Mouse (Mus musculus) cortical plate, adult 2 months (tissue): ENCODE measurements around the gene Shq1. TPM values are rescaled to one million over a fixed set of nuclear protein-coding genes. Genes with fewer than 3 reads are reported as not detected.

ENCODE experiments used
- H3K27ac ChIP-seq: fragments of 200-500 bp; 2 replicates; pipeline ENCODE4 v1.5.1; 2012; ENCODE audit warnings: low read length, control low read depth, inconsistent platforms; ENCODE audit not compliant: insufficient read depth
- H3K4me1 ChIP-seq: fragments of 200-500 bp; 2 replicates; pipeline ENCODE4 v1.6.1; 2011; ENCODE audit warnings: low read length; ENCODE audit not compliant: control insufficient read depth, insufficient read depth
- H3K4me3 ChIP-seq: fragments of 200-500 bp; 2 replicates; pipeline ENCODE4 v1.5.1; 2011; ENCODE audit warnings: mild to moderate bottlenecking, low read length, control low read depth; ENCODE audit not compliant: insufficient read depth
- CTCF ChIP-seq: fragments of 200-500 bp; IDR thresholded peaks from 2 replicates; pipeline ENCODE4 v1.5.1; 2011; ENCODE audit warnings: mild to moderate bottlenecking, control low read depth, low read length; ENCODE audit not compliant: insufficient read depth; ENCODE audit errors: extremely low read depth
- POLR2A ChIP-seq: fragments of 200-500 bp; IDR thresholded peaks from 2 replicates; pipeline ENCODE4 v1.6.1; 2011; ENCODE audit warnings: mild to moderate bottlenecking, low read length, control low read depth; ENCODE audit not compliant: insufficient read depth; ENCODE audit errors: extremely low read depth
- polyA plus RNA-seq: library from polyadenylated mRNA; depleted of rRNA; stranded (reverse); fragments of >200 nt; gene quantifications from 2 replicates; pipeline ENCODE4 v1.2.3, GENCODE M21; 2012; rRNA removed

The Shq1 gene
- polyA plus RNA-seq, result 3.0 and 3.3 TPM in 2 replicates

DNA sequence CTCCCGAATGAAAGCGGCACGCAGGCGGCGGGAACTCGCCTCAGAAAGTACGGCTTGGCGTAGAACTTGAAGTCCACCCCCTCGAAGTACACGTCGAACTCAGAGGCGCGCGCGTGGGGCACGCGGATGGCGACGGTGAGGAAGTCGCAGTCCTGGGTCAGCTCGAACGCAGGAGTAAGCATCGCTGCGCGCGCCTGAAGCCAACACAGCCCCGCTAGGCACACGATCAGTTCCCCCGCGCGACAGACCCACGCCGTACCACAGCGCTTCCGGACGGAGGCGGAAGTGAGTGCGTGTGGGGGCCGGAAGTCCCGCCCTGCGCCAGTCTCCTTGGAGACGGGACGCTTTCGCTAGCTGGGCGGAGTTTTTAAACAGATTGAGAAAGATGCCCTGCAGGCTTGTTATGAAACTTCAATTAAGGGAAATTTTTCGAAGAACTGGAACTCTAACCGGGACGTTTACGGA is at the start of gene Shq1:
TSS of gene Shq1 (minus strand) at position 278 of the 465 bp plus-strand sequence.
- TF ChIP-seq CTCF (no peak), POLR2A (peak; percentile 77; the same call in 1 of the 2 replicates)
- Histone ChIP-seq H3K4me1 (no peaks in the 10 kb centered on the region), H3K27ac (no peak within 1 kb of the TSS), H3K4me3 (peak within 1 kb of the TSS; percentile 89)

DNA sequence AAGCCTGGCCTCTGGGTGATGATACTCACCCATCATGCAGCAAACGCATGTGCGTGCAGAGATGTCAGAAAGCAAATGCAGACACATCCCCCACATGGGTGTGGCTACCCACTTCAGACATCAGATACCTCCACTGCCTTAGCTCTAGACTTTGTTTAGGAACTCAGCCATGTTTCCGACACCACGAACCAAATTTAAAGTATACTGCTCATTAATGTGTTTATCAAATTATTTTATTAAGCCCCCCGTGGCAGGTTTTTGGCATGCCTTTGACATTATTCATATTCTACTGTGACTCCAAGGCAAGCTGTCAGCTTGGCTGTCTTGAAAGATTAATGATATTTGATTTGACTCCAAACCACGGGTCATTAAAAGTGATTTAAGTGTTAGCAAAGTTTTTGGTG is 49.1 kb upstream of the Shq1 start:
- no peak for TF ChIP-seq POLR2A
- no peak for TF ChIP-seq CTCF
- H3K4me1 ChIP-seq, result peaks cover 1% of the 10 kb centered on the region; the same call in 1 of the 2 replicates
- H3K4me3 ChIP-seq, result no peak overlapping the region
- no peak overlapping the region for H3K27ac ChIP-seq

DNA sequence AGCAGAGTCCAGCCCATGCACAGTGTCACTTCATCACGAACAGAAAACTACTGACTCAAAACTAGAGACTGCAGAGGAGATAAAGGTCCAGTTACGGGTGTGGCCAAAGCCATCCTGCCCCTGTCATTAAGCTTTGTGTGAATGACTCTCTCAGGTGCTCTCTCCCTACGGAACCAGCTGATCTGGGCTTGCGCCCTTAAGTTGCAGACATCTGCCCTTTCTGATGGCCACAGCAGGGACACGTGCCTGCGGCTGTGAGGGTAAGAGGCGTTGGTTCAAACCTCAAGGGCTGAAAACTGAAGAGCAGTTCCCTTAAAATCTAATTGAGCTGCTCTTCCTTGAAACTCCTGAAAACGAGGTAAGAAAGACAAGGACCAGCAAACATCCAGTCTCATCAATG is 45.9 kb upstream of the Shq1 start:
- H3K4me1 ChIP-seq, result peaks cover 1% of the 10 kb centered on the region; the same call in 1 of the 2 replicates
- TF ChIP-seq CTCF (no peak), POLR2A (no peak)
- H3K27ac ChIP-seq, result no peak overlapping the region
- no peak overlapping the region for H3K4me3 ChIP-seq

DNA sequence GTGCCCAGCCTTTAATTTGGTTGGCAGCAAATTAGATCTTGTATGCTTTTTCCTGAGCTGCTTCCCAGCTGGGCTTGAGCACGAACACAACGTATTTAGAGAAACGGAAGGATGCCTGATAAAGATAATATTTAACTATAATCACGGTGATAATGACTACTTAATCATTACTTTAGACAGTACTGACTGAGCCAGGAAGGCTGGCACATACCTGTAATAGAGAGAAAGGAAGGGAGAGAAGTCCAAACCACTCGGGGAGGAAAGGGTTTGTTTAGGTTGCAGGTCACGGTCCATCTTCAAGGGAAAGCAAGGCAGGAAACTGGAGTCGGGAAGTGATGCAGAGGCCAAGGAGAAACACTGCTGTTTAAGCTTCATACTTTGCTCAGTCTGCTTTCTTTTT is 45.2 kb upstream of the Shq1 start:
- Histone ChIP-seq H3K27ac (no peak overlapping the region), H3K4me3 (no peak overlapping the region), H3K4me1 (peaks cover 1% of the 10 kb centered on the region; the same call in 1 of the 2 replicates)
- TF ChIP-seq POLR2A, result no peak
- no peak for TF ChIP-seq CTCF

GRCm38 (mm10) chr6:100715296-100715828 is 44.4 kb upstream of the Shq1 start:
- no peak for TF ChIP-seq CTCF
- TF ChIP-seq POLR2A, result no peak
- no peaks in the 10 kb centered on the region for H3K4me1 ChIP-seq
- H3K27ac ChIP-seq, result no peak overlapping the region
- no peak overlapping the region for H3K4me3 ChIP-seq

- Histone ChIP-seq H3K4me3 (no peak overlapping the region), H3K4me1 (no peaks in the 10 kb centered on the region), H3K27ac (no peak overlapping the region)
- TF ChIP-seq POLR2A (no peak), CTCF (no peak)
Measured at GRCm38 (mm10) chr6:100710866-100711265, 39.9 kb upstream of the Shq1 start.

DNA sequence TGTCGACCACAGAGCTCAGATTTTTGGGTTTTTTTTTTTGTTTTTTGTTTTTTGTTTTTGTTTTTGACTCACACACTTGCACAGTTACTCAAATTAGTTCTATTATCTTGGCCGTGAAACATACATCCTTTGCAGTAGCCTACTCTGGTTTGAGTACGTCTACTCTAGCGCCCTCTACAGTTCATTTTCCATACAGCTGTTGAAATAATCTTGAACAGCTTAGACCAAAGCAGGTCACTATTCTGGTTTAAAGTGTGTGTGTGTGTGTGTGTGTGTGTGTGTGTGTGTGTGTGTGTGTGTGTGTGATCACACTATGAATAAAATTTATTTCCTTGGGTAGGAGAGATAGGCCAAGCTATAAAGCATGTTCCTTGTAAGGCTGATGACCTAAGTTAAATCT is 39.2 kb upstream of the Shq1 start:
- H3K27ac ChIP-seq, result no peak overlapping the region
- TF ChIP-seq CTCF, result 0 out of 2 replicates have a peak, but pooled peaks have one; percentile 2
- no peak for TF ChIP-seq POLR2A
- no peak overlapping the region for H3K4me3 ChIP-seq
- H3K4me1 ChIP-seq, result no peaks in the 10 kb centered on the region

DNA sequence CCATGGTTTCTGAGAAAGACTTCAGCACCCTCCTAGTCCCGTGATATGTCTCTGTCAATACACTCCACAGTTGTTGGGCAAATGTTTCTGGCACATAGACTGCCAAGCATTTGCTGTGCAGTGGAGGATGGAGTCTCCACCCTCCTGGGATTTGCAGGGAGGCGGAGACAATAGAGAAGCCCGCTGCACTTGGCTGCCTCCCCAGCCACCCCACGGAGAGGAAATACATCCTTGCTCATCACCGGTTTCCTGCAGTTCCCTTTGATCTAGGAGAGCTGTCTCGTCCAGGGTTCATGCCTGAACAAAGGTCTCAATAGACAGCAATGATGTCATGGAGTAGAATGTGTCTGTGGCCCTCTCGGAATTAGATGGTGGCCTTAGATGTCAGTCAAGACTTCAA is 38.5 kb upstream of the Shq1 start:
- Histone ChIP-seq H3K27ac (no peak overlapping the region), H3K4me1 (no peaks in the 10 kb centered on the region), H3K4me3 (no peak overlapping the region)
- TF ChIP-seq CTCF (no peak), POLR2A (no peak)

GRCm38 (mm10) chr6:100708996-100709395 is 38.0 kb upstream of the Shq1 start:
- Histone ChIP-seq H3K4me1 (0 out of 2 replicates have a peak, but pooled peaks cover 2% of the 10 kb centered on the region), H3K4me3 (no peak overlapping the region), H3K27ac (no peak overlapping the region)
- TF ChIP-seq CTCF (no peak), POLR2A (no peak)

GRCm38 (mm10) chr6:100708248-100708647 is 37.3 kb upstream of the Shq1 start:
- Histone ChIP-seq H3K4me3 (no peak overlapping the region), H3K27ac (no peak overlapping the region), H3K4me1 (0 out of 2 replicates have a peak, but pooled peaks cover 2% of the 10 kb centered on the region)
- TF ChIP-seq POLR2A, result no peak
- no peak for TF ChIP-seq CTCF
